Mouse (Mus musculus) C2C12 (cell line): ENCODE measurements around the gene Zfp30.

ENCODE experiments used
- CEBPB ChIP-seq: IDR thresholded peaks from one replicate; pipeline ENCODE4 v1.6.1; 2011; ENCODE audit warnings: low read depth, mild to moderate bottlenecking, control low read depth, moderate library complexity
- CTCF ChIP-seq: IDR thresholded peaks from one replicate; pipeline ENCODE4 v1.5.1; 2011; ENCODE audit not compliant: control insufficient read depth, insufficient read depth, insufficient read length
- FOSL1 ChIP-seq: IDR thresholded peaks from one replicate; pipeline ENCODE4 v1.8.0; 2011; ENCODE audit warnings: mild to moderate bottlenecking, low read length; ENCODE audit not compliant: poor library complexity, insufficient read depth, severe bottlenecking
- MAX ChIP-seq: IDR thresholded peaks from one replicate; pipeline ENCODE4 v1.6.1; 2011; ENCODE audit warnings: mild to moderate bottlenecking, control low read depth
- MYOD1 ChIP-seq: IDR thresholded peaks from one replicate; pipeline ENCODE4 v1.6.1; 2011; ENCODE audit warnings: low read depth; ENCODE audit not compliant: control insufficient read depth, insufficient read length
- MYOG ChIP-seq: IDR thresholded peaks from one replicate; pipeline ENCODE4 v1.6.1; 2011; ENCODE audit not compliant: control insufficient read depth, insufficient read length; ENCODE audit errors: extremely low read depth
- USF1 ChIP-seq: IDR thresholded peaks from one replicate; pipeline ENCODE4 v1.6.1; 2011; ENCODE audit warnings: low read depth, mild to moderate bottlenecking, control low read depth, moderate library complexity

GRCm38 (mm10) chr7:29828001-29828400 is 44.2 kb downstream of the Zfp30 start:
- TF ChIP-seq CTCF, result no peak
- TF ChIP-seq USF1, result no peak
- TF ChIP-seq MAX, result no peak
- TF ChIP-seq MYOG, result no peak
- no peak for TF ChIP-seq CEBPB
- TF ChIP-seq MYOD1, result no peak
- TF ChIP-seq FOSL1, result no peak
